Mouse (Mus musculus) T-helper 17 cell (primary cell): ENCODE measurements around the gene Pld2.

Experiments used
- in situ Hi-C, 2 experiments: fragments of 300-600 bp; cut with MboI, MseI; formaldehyde crosslinking; loops; 1 replicate in 1 of 2; 2 replicates in 1 of 2; pipeline ENCODE4 v1.15.1; 2025; ENCODE audit warnings: high pct_unique_total_duplicates in 2 of 2

The Pld2 gene

DNA sequence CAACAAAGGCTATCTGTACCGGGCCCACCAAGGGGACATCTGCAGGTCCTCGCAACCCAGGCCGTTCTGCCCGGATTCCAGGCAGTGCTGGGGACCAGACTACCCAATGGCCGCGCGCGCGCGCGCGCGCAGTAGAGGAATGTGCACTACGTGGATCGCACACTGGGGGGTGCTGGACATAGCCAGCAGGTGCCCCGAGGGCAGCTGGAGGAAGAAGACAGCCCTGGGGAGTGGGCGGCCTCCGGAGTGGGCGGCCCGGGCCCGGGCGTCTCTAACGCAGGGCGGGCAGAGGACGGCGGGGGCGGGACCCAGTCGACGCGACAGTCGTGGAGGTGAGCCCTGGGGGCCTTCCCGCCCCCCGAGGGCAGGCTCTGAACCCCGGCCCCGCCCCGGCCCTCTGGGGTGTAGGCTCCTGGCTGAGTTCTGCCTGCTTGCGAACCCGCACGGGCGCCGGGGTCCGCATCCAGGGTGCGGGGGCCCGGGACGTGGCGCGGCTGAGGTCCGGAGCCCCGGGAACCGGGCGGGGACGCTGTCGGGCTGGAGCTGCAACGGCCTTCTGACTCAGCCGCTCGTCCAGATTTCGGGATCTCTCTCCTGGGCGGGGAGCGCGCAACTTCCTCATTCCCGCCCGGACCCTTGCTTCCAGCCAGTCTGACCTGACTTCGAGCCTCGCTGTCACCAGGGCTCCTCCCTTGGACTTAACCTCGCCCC, at the start of gene Pld2:
Pld2 (plus strand) TSS at position 188 of the 711 bp plus-strand sequence.
- in situ Hi-C loops = loop anchor here (5.0 kb wide), 2 partner anchors 67 to 72 kb away; no protein-coding TSS in a partner anchor

DNA sequence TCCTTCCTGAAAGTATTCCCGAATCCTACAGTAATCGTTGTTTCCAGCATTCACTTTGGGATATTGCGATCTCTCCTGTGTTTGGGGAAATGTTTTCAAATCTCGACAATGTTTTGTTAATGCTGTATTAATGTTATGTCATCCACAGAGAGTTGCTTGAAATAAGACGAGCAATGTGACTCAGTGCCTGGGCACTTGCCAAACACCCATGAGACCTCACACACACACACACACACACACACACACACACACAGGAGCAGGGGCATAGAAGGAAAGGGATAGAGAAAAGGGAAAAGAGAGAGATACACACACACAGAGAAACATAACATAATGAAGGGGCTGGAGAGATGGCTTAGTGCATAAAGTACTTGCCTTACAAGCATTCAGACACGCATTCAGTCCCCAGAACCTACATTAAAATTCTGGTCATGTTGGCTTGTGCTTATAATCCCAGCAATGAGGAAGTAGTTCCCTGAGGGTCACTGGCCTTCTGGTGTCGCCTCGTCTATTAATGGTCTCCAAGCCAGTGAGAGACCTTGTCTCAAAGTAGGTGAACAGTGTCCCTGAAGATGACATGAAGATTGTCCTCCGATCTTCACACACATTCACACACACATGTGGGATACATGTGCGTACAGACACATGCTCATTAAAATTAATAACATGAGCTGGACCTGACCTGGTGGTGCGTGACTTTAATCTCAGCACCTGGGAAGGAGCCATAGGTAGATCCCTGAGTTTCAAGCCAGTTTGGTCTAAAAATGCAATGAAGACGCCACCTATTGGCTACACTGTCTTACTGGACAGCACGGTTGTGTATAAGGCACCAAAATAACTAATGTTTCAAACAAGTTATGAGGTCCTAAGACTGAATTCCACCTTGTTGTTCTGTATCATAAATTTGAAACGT, 40.0 kb upstream of the Pld2 start:
- in situ Hi-C loops = loop anchor here in 1 of 2 experiments (5.0 to 10.0 kb wide), 2 partner anchors 252 to 895 kb away; partner anchors contain the start of gene Atp1b2

DNA sequence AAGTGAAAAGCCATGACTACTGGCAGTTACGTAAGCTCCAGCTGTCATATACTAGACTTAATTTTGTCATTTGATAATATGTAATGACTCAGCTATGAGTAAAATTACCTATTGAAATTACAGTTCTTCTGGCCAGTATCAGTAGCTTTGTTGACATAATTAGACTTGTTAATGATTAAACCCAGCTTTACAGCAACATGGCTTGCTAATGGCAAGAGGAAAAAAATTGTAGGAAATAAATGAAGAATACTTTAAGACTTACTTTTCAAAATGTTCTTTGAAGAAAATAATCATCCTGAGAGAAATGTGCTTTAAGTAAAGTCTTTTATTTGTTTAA, 39.4 kb upstream of the Pld2 start:
- in situ Hi-C loops = loop anchor here in 1 of 2 experiments (5.0 to 10.0 kb wide), 2 partner anchors 252 to 896 kb away; partner anchors contain the start of gene Atp1b2

DNA sequence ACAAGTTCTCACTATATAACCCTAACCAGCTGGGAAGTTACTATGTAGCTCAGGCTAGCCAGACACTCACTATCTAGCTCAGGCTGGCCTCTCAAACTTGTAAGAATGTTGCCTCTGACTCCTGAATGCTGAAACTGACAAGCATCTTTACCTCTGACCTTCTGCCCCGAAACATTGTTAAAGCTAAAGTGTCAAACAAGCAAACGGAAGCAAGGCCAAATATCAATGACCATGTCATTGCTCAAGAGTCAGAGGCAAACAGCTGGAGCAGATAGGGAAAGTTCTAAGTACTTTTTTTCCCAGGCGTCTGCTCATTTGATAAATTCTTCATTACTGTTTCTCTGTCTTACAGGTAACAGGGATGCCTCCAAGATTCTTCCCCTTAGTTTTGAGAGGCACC, 37.8 kb upstream of the Pld2 start:
- in situ Hi-C loops = loop anchor here in 1 of 2 experiments (5.0 to 10.0 kb wide), 2 partner anchors 250 to 897 kb away; partner anchors contain the start of gene Atp1b2

DNA sequence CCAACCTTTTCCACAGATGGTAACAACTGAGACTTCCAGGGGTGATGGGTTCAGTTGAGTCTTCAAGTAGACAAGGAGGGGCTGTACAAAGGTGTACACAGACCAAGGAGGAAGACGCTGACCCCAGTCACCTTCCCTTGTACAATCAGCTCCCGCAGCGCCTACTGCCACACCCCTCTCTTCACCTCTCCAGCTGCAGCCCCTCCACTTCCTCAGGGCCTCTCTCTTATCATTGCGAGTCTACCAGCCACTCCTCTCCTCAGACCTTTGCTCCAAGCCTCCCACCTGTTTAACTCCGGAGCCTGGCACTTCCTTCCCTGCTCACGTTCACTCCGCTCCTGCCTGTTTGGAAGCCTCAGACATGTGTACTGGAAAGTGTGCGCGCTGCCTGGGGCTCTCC, 34.9 kb upstream of the Pld2 start, which contains the start of gene Tm4sf5:
Tm4sf5 (plus strand) TSS at position 275 of the 400 bp plus-strand sequence.
- in situ Hi-C loops = loop anchor here (5.0 to 10.0 kb wide), 4 partner anchors 73 to 900 kb away; partner anchors contain the start of genes Arrb2 (in 1 of the 2) and Atp1b2 (in 1 of the 2)

DNA sequence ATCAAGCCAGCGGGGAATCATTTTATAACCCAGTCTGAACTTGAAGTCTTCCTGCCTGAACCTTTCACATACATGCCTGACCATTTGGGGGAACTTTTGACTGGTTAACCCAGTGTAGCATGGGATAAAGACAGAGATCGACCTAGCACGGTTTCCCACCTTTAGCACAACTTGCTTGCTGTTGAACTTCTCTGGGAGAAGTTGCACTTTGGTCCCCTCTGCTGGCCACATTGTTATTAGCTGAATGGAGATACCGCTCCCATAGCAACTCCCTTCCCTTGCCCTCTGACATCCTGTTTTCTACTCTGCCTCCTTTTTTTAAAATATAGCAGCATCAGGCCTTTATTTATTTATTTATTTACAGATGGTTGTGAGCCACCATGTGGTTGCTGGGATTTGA, 33.5 kb upstream of the Pld2 start:
- in situ Hi-C loops = loop anchor here (5.0 to 10.0 kb wide), 3 partner anchors 74 to 902 kb away; partner anchors contain the start of genes Arrb2 (in 1 of the 2) and Atp1b2 (in 1 of the 2)

DNA sequence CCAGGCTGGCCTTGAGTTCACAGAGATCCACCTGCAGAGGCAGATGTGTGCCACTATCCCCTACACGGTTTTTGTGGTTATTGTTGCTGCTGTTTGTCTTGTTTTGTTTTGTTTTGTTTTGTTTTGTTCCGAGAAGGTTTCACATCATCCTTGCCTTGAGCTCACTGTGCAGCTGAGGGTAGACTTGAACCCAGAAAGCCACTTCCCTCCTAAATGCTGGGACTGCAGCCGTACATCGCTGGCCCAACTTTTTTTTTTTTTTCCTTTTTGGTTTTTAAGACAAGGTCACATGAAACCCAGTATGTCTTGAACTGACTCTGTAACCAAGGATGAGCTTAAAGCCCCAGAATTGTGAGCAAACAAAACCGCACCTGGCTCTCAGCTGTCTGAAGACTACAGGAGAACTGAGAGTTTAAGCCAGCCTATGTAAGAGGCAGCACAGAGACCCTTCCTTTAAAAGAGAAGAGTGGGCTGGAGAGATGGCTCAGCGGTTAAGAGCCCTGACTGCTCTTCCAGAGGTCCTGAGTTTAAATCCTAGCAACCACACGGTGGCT, 32.8 kb upstream of the Pld2 start:
- in situ Hi-C loops = loop anchor here (5.0 to 10.0 kb wide), 3 partner anchors 75 to 902 kb away; partner anchors contain the start of genes Arrb2 (in 1 of the 2) and Atp1b2 (in 1 of the 2)

DNA sequence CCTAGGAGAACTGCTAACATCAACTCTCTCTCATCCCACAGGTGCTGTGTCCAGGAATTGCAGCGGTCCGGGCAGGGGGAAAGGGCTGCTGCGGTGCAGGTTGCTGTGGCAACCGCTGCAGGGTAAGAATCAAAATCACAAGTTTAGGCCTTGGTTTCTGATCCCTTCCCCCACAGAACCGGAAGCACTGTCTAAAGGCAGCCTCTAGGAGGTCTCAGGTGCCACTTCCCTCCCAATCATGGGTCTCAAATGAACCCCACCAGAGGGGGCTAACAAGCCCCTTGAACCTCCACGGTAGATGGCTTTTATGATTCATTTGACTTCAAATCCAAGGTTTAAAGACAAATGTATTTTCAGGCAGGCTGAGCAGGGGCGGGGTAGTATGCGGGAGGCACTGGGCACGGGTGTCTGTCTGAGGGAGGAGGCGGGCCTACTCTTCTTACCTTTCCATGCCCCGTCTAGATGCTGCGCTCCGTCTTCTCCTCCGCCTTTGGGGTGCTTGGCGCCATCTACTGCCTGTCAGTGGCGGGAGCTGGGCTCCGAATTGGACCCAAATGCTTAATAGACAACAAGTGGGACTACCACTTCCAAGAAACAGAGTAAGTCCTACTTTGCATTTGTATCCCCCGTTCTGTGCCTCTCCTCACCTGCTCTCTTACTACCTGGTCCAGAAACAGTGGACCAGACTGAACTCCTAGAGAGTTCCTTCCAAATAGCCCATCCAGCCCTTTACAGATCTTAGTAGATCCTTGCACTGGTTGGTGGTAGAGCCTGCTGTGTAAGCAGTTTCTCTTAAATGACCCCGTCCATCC, 29.9 kb upstream of the Pld2 start:
- in situ Hi-C loops = loop anchor here (5.0 to 10.0 kb wide), 4 partner anchors 78 to 905 kb away; partner anchors contain the start of genes Arrb2 (in 1 of the 2), Atp1b2 (in 1 of the 2) and Pelp1 (in 1 of the 2)

DNA sequence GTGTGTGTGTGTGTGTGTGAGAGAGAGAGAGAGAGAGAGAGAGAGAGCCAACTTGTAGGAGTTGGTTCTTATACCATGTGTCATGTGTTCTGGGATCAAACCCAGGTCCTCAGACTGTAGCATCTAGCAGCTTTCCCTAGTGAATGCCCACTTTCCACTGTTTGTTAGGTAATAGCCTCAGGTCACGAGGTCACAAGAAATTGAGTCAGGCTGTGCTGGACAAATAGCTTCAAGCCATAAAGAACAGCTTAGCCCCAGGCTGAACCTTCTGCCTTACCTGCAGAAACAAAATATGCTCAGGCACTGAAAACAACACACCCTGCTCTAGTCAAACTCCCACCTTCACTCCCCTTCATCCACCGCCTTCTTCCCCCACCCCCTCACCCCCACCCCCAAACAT, 28.6 kb upstream of the Pld2 start:
- in situ Hi-C loops = loop anchor here in 1 of 2 experiments (5.0 kb wide), 1 partner anchor 99 kb away; the partner anchor contains the start of gene Pelp1

DNA sequence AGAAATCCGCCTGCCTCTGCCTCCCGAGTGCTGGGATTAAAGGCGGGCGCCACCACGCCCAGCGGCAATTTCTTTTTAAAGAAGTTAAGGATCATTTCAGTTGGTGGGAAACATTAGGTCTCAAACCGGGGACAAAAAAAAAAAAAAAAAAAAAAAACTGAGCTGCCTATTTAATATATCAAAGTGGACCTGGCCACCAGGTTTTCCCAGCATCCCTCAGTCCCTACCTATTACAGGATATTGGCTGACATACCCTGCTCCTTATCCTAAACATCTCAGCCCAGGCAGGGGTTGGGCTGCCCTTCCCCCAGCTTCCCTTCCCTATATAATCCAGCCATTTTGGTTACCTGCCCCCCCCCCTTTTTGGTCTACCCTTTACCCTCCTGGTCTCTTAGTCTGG, 28.0 kb upstream of the Pld2 start:
- in situ Hi-C loops = loop anchor here in 1 of 2 experiments (5.0 kb wide), 1 partner anchor 100 kb away; the partner anchor contains the start of gene Pelp1

DNA sequence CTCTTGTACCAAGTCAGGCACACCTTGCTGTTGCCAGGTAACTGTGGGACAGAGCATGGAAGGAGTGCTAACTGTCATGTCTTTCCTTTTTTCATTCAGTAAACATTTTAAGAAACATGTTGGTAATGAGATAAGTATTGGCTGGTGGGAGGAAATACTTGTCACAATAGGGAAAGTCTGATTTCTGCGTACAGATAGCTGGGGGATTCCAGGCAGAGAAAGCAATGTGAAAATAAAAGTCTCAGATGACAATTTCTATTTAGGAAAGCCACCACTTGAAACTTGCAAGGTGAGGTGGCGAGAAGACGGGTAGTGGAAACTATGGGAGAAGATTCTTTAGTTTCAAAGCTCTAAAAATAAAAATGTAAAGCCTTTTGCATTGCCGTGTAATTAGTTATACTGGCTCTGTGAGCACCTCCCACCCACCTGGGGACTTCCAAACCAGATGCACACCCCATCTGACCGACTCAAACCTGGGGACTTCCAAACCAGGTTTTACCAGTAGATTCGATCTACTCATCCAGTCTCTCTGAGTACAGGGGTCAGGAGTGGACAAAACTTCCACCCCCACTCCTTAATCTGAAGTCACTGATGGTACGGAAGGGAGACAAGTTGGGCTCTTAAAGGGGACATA, 27.0 kb upstream of the Pld2 start:
- in situ Hi-C loops = loop anchor here in 1 of 2 experiments (5.0 kb wide), 1 partner anchor 101 kb away; the partner anchor contains the start of gene Pelp1

DNA sequence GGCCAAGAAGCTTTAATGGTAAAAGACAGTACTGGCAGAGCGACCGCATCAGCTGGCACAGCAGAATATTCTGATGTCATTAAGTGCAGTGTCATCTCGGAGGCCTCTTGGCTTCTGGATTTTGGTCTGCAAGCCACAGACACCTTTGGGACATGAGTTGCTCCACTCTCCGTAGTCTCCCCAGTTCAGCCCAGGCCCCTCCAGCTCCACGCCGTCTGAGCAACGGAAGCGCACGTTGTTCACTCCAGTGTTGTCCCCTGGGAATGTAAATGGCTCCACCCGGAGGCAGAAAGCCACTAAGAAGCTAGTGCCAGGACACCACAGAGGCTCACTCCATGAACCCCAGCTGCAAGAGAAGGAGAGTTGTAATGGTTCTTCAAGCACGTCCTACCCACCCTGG, 26.3 kb upstream of the Pld2 start:
- in situ Hi-C loops = loop anchor here in 1 of 2 experiments (5.0 kb wide), 1 partner anchor 101 kb away; the partner anchor contains the start of gene Pelp1

DNA sequence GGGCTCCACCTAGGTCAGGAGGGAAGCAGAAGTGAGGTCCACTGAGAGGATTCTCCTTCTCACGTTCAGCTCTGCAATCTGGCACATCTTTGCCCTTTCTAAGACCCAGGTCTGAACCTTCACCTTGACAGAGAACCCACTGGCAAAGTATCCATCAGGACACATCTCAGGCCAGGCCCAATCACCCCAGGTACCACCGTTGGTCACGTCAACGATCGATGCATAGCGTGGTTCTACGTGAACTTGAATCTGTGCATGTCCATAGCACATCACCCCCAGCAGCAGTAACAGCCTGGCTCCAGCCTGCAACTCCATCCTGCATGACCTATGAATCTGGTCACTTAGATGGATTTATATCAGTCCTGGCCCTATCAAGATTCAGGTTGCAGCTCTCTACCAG, 25.6 kb upstream of the Pld2 start, which contains the start of gene Vmo1:
Vmo1 (minus strand) TSS at position 329 of the 400 bp plus-strand sequence.
- in situ Hi-C loops = loop anchor here in 1 of 2 experiments (5.0 kb wide), 1 partner anchor 102 kb away; the partner anchor contains the start of gene Pelp1

DNA sequence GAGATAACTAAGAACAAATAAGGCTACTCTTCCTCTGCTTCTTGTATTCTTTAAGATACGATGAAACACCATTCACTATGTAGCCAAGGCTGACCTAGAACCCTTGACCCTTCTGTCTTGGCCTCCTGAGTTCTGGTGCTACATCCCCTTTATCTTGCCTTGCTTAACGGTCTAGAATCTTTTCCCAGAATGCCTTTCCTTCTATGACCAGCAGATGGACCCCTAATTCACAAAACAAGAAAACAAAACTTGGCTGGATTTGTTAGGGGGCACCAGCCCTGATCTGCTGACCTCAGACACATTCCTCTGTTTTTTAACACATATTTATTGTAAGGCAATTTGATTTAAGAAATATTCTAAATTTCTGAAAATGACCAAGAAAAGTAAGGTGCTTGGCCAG, 23.5 kb upstream of the Pld2 start:
- in situ Hi-C loops = no loop called here

DNA sequence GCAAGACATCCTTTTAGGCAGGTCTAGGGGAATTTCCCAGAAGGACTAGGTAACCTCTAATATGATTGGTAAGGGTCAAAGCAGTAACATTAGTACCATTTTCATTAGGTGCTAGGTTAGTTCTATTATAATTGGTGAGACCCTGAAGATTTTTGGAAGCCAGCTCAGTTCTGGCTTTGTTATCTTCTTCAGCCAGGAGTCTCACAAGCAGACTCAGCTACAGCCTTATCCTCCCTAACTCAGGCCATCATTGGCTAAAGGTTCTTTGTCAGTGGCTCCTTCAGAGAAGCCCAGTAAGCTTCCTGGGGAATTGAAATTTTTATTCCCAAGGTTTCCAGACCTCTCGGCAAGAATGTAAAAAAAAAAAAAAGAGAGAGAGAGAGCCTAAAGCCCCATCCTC, 21.4 kb upstream of the Pld2 start:
- in situ Hi-C loops = no loop called here

DNA sequence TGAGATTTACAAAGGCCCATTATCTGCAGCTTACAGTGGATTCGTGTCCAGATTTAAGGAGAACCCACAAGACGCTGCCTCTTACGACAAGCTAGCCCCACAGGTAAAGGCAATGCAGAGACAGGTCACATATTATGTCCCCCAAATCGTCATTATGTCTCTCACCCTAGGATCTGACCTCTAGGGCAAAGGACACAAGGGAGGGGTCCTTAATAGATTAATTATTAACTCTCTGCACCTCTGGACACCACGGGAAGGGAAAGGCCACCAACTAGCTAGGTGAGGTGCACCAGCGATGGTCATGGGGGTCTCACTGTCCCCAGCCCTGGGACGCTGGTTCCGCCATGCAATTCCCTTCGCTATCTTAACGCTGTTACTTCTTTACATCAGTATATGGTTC, 20.9 kb upstream of the Pld2 start, which contains the start of gene Gltpd2:
Gltpd2 (plus strand) TSS at position 274 of the 400 bp plus-strand sequence.
- in situ Hi-C loops = no loop called here

DNA sequence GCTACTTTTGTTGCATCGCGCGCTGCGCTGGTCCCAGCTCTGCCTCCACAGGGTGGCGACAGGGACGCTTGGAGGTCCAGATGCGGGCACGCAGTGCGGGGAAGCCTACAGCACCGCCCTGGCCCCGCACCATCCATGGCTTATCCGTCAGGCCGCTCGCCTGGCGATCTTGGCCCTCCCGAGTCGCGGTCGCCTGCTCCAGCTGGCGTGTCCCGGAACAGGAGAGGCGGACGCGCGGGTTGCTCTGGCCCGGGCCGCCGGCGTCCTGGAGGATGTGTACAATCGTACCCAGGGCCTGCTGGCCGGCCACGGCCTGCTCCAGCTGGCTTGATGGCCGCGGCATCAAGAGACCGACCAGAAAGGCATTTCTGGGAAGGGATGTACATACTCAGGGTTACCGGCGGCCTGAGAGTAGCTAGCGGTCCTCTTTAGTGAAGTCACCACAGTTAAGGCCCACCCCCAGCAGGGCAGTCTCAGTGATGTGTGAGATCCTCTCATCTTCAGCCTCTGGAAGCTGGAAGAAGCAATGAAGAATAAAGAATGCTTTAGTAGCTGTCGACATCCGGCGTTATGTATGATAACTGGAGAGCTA, 19.6 kb upstream of the Pld2 start:
- in situ Hi-C loops = loop anchor here in 1 of 2 experiments (10.0 kb wide), 1 partner anchor 235 kb away; no protein-coding TSS in a partner anchor

DNA sequence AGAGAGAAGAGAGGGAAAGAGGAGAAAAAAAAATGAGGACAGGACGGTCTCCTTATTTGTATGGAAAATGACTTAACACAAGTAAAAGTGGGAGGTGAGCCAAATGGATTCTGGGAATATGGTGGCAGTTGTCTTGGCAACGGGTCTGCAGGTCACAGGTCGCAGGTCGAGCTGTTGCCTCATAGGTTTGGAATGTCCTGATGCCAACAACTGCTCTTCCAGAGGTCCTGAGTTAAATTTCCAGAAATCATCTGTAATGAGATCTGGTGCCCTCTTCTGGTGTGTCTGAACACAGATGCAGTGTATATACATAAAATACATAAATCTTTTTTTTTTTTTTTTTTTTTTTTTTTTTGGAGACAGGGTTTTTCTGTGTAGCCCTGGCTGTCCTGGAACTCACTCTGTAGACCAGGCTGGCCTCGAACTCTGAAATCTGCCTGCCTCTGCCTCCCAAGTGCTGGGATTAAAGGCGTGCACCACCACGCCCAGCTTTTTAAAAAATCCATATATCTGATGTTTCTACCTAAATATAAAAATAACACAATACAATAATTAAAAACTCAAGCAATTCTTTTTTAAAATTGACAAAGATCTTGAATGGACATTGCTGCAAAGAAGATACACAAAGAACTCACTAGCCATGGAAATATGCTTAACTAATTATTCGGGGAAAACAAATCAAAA, 16.4 kb upstream of the Pld2 start:
- in situ Hi-C loops = loop anchor here in 1 of 2 experiments (10.0 kb wide), 1 partner anchor 231 kb away; no protein-coding TSS in a partner anchor
